Mouse (Mus musculus): Measurements from ENCODE around the gene Fau.
A peak's percentile ranks its signal among the peaks of the same experiment; 100 is the strongest.

The Fau gene

DNA sequence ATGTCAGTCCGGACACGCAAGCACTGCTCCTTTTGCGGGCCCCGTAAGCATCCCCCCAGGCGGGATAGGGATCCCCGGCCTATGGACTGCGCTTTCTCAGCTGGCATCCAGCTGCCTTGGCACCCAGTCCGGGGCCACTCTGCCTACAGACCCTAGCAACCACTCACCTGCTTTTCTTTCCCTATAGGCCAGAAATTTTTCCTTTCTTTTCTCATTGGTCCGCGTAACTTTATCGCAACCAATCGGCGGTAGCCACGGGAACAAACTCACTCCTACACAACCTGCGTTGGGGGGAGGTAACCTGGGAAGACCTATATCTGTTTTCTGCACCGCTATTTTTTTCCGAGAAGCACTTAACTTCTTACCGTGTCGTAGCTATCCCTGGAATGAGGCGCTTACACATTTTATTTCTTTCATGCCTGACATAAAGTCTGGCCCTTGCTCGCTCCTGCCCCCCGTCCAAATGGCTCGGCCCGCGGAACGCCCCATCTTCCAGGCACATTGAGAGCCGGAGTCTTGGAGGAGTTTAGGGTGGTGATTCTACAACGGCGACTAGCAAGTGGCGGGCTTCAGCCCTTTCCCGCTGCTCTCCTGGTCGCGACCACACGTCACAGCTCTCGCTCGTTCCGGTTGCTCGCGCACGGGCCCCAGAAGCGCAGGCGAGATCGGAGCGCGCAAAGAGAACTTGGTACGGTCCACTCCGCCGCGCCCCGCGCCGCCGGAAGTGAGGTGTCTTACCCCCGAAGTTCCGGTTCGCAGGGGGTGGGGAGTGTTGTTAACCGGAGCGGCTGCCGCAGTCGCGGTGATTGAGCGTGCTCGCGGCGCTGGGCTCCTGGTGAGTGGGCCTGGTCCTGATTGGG, 11.1 kb upstream of the Fau start, which contains the start of gene Syvn1:
Gene Syvn1 (plus strand): TSS at position 283 of the 860 bp plus-strand sequence.
- peak; percentile 95 for DNase-seq

DNA sequence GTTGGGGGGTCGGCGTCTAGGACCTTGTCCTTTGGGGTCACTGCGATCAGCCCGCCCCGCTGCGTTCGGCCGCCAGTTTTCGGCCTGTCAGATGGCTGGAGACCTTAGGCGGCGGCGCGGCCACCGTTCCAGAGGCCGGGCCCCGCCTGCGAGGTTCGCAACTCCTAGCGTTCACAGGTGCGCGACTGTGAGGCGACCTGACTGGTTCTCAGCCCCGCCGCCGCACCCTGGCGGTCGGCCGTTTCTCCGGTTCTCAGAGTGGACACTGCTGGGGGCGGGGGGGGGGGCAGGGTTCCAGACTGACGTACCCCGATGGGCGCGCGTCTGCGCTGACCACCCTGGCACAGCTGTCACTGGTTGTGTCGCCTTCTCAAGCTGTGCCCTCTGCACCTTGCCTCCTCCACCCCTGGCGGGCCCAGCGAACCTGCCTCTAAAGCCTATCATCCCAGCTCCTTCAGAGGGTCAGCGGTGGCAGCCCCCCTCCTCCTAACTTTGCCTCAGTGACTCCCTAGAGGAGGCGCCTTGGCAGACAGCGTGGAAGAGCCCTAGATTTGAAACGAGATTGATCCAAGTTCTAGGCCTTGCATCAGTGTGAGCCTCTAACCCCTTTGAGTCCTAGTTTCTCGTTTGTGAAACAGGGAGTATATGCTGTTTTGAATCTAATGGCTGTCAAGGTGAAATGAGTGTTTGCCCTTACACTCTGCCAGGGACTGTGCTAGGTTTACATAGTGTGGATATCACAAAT, 10.3 kb upstream of the Fau start:
- DNase-seq: peak; percentile 61

DNA sequence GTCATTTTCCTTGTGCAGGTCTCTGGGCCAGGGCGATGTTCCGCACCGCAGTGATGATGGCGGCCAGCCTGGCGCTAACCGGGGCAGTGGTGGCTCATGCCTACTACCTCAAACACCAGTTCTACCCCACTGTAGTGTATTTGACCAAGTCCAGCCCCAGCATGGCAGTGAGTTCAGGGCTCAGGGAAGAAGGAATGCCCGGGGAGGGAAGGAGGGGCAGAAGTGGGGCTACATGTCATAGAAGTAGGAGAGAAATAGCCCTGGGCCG, 9.8 kb upstream of the Fau start:
- peak; percentile 47 for DNase-seq

DNA sequence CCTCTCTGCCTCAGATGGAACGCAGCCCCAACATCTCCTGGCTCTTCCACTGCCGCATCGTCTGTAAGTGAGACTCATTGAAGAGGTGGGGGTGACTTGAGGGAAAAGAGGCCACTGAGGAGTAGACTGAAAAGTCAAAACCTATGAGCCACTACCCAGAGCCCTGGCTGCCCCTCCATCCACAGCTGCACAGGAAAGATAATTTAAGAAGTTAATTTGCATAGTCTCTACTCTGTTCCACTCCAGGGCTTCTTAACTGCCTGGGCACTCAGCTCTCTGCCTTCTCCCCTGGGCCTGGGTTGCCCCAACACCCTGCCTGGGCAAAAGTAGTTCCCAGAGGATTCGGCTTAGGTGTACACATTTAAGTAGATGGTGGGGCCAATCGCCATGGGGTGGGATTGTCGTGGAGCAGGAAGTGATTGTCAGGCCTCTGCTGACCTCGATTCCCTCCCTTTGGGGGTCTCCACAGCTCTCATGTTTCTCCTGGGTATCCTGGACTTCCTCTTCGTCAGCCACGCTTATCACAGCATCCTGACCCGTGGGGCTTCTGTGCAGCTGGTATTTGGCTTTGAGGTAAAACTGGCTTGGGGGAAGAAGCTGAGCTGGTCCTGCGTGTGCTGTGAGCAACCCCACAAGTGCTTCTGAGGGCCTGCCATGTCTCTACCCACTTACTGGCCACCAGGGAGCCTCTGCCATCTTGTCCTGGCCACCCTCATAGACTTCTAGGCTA, 8.8 kb upstream of the Fau start:
- DNase-seq: peak; percentile 36

DNA sequence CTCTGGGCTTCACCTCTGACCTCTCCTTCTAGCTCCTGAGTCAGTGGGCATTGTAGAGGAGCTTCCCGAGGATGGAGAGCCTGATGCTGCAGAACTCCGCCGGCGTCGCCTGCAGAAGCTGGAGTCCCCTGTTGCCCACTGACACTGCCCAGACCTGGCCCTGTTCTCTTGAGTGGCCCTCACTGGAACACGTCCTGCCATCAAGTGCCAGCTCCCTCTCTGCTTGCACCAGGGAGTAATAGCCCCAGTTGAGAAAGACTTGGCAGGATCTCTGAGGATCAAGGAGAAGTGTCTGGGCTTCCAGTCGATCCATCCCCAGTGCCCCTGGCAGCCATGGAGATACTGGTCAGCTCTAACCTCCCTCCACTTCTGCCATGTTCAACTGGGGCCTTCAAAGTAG, 5.1 kb upstream of the Fau start:
- peak; percentile 22 for DNase-seq

DNA sequence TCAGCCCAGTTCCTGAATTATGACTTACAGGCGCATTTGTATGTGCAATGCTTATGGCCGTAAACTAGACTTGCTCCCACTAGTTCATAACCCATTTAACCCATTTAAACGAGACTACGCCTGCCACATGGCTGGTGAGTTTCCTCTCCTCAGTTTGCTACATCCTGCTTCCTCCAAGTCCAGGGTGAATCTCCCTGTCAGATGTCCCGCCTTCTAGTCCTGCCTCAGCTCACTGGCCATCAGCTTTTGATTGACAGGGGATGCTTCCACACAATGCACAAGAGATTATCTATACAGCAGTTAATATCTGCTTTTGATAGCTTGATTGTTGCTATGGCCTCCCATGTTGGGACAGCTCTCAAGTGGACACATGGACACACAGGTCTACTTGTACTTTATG, 3.3 kb upstream of the Fau start:
- peak; percentile 19 for DNase-seq

DNA sequence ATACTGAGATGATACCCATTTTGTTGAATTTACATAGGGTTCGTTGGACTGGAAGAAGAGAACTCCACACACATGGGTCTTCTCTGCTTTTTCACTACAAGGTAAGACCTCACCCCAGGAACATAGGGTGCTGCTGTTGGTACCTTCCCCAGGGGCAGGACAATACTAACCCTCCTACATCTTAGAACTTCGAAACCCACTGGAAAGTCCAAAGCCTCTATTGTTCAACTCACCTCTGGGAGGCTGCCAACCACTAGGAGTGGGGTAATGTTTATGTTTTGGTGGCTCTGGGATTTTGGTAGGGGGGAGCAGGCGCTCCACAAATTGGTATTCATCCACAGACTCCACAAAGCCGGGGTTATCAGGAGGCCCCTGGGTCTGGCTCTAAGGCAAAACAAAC, 948 bp upstream of the Fau start:
- DNase-seq: peak; percentile 57

DNA sequence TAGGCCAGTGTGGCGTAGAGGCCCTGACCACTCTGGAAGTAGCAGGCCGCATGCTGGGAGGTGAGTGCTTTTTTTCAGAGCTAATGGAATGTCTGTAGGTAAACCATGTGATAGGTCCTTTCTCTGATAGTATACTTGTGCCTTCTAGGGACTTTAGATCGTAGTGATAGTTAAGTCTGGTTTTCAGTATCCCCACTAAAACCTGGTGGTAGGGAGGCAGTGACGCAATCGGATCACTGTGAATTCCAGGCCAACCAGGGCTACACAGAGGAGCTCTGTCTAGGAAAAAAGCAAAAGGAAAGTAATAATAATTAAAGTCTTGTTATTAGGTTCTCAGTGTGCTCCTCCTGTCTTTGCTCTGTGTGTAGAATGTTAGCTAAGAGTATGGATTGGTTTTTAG, 869 bp downstream of the Fau start:
- DNase-seq: no peak

DNA sequence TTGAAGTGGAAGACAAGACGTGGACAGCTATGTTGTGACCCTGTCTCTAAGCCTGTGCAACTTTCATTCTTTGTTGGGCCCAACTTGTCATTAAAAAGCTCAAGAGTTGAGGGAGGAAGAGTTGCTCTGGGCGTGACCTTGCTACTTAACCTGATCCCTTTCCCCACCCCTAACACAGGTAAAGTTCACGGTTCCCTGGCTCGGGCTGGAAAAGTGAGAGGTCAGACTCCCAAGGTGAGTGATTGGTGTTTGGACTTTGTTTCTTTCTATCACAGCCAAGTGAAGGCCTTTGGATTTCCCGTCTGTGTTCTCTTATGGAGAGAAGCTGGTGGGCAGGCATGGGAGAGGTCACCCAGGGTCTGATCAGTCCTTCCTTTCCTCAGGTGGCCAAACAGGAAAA, 1.3 kb downstream of the Fau start:
- DNase-seq: no peak

DNA sequence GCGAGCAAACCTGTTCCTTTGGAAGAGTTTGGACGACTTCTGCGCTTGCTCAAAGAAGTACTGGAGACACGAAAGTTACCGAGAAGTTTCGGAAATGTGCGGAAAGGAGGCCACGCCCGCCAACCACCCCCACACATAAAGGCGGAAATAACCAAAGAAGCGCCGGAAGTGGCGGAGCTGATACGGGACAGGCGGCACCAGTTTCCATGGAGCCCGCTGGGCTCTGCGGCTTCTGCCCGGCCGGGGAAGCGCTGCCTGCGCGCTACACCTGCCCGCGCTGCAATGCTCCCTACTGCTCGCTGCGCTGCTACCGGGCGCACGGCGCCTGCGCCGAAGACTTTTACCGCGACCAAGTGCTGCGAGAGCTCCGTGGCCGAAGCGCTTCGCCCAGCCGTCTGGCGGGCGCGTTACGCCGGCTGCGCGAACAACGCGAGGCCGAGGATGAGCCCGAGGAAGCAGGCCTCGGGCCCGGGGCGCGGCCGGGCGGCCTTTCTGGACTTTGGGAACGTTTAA, 3.4 kb downstream of the Fau start, which contains the start of gene Znhit2:
Gene Znhit2 (plus strand): TSS at position 172 of the 513 bp plus-strand sequence.
- DNase-seq: peak; percentile 88

DNA sequence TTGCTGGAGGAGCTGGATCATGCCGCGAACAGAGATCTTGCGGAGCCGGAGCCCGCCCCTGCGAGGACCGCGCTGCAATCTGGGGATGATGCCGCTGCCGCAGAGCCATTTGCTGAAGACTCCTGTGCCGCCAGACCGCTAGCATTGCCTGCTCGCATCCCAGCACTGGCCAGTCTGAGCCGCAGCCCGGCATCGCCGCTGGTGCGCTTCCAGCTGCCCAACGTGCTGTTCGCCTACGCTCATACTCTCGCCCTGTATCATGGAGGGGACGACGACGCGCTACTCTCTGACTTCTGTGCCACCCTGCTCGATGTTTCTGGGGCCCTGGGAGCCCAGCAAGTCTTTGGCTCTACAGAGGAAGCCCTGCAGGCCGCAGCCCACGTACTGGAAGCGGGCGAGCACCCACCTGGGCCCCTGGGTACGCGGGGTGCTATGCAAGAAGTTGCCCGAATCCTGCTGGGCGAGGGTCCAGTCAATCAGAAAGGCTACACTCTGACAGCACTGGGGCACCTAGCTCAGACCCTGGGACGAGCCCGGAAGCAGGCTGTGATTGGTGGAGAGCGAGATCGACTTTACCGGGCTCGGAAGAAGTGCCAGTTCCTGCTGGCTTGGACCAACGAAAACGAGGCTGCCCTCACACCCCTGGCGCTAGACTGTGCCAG, 4.1 kb downstream of the Fau start:
- DNase-seq: peak; percentile 60

DNA sequence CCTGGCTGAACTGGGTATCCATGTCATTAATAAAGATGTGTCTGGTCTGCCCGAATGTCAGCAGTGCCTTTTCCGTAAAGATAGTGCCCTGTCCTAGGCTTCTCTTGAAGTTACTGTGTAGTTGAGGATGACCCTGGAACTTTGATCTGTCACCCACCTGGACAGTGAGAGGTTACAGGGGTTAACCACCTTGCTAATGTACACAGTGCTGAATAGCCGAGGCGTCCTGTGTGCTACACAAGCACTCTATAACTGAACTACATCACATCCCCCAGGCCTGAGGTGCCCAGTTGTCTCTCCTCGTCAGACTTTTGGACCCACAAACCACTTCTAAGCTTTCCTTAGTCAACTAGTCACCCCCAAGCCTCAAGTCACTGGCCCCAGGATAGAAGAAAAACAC, 4.8 kb downstream of the Fau start:
- DNase-seq: no peak

DNA sequence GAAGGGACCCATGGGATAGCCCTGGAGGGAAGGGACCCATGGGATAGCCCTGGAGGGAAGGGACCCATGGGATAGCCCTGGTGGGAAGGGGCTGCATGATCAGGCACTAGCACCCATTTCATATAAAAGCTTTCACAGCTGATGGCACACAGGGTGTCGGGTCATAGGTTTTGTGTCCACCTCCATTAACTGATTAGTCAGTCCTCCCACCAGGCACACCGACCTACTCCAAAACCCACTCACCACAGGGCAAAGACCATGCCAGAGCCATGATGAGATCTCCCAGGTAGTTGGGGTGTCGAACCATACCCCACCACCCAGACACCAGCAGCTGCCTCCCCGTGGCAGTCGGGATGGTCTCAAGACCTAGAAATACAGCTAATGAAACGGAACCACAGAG, 5.4 kb downstream of the Fau start:
- no peak for DNase-seq

DNA sequence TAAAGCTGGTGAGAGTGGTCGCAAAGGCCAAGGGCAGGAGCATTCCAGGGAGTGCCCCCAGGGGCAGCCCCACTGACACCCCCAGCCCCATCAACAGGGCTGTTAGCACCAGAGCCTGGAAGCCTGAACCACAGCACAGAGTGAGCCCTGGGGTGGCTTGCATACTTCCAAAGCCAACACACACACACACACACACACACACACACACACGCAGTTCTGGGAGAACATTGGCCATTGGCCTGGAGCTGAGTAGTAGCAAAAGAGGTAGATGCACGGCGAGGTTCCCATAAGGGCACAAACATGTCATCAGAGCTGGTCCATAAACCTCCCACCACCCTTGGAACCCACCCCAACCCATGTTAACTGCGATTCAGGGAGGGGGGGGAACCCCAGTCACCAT, 8.9 kb downstream of the Fau start:
- DNase-seq: no peak

DNA sequence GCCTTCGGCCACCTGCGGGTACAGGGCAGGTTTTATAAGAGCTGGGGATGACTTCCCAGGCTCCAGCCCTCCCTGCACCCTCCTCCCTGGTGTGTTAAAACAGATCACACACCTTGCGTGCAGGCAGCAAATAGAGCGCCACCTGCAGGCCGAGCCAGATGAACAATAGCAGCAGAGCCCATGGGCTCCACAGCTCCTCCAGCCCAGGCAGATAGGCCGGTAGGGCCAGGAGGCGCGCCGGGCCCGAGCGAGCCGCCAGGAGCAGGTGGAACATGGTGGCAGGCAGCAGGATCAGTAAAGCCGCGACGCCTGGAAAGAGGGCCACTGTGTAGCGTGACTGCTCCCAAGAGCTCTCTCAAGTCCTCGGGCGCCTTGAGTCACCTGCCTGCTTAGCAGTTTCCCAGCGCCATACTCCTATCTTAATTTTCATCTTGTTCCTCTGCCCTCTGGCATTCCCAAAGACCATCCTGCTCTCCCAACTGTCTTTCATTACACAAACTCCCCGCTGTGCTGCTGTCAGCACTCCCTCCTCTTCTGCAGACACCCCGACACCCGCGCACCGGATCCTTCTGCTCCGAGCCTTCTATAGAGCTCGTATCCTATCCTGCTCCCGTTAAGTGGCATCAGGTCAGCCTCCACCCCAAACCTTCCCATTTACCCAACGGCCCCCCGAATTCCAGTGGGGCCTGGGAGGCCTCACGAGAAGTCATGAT, 9.5 kb downstream of the Fau start:
- peak; percentile 92 for DNase-seq

DNA sequence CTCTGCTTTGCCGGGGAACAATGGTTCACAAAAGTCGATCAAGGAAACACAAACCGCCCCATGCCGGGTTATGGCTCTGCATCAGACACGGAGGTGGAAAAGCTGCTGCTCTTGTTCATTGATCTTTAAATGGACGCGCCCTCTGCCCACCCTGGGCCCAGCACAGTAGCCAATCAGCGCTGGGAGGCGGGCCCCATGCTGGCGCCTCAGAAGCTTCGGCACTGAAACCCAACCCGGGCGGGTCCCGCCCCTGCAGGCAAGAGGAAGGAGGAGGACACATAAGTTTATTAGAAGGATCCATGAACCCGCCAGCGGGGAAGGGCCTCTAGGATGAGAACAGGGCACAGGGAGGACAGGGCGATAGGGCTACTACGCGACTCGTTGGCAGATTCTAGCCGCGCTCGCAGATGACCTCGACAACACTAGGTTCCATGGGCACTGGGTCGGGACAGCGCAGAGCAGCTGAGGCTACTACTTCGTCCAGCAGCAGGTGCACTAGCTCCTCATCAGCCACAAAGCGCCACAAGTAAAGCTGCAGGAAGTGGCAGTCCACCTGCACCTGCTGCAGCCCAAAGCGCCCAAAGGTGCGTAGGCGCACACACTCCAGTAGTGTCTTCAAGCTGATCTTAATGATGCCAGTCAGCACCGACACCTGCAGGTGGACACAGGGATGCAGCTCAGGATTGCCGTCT, 10.2 kb downstream of the Fau start, which contains the start of gene Tm7sf2:
Gene Tm7sf2 (minus strand): TSS at position 650 of the 692 bp plus-strand sequence.
- DNase-seq: peak; percentile 83

DNA sequence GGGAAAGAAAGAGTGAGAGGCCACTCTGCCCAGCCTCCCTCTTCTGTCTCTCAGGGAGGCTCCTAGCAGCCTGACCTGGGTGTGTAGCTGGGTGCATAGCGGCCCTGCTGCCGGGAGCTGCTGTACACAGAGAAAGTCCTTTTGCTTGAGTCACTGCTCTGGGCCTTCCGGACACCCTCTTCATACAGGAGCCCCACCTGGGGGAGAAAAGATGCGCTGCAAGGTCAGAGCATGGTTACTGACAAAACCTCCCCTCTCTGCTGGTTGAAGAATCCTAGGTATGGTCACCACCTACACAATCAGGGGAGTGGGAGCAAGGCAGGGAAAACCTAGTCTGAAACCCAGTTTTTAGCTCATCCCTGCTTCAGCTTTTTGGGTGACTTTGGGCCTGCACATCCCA, 11.3 kb downstream of the Fau start:
- DNase-seq: no peak

DNA sequence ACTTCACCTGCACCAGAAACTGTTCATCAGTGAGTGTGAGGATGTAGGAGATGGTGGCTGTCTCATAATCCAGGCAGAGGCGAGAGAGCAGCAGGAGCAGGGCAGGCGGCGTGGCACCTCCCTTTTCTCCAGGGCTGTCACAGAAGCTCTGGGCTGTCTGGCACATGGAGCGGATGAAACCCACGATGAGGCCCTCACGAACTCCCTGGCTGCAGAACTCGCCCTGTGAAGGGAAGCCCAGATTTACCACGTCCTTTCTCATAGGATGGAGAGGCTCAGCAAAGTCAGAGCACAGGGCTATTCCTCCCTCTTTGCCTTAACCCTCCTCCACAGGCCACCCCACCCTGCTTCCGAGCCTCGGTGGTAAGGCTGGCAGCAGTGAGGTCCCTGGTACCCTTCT, 12.2 kb downstream of the Fau start:
- DNase-seq: no peak

DNA sequence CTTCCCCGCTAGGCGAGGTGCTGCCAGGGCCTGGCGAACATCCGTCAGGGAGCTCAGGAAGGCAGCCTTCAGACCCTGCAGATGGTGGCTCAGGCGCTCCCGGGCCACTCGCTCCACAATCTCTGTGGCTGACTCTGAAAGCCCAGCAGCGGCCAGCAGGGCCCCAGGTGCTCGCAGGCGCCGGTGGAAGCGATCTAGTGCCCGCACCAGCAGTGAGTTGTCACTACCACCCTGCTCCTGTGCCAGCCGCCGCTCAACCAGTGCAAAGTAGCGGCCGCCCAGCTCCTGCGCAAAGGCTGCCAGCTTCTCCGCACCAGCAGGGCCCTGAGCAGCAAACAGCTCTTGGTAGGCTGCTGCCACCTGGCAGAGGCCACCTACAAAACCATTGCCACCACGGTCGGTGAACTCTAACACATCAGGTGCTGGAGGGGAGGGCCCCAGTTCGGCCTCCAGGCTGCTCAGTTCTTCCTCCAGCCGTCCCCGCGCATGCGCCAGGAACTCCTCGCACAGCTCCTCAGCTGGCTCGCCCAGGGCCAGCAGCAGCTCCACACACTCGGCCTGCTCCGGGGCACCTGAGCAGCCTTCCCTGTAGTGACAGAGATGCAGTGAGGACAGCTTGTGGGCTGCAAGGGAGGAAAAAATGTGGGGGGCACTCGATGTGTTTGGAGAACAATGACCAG, 13.1 kb downstream of the Fau start:
- DNase-seq: no peak

DNA sequence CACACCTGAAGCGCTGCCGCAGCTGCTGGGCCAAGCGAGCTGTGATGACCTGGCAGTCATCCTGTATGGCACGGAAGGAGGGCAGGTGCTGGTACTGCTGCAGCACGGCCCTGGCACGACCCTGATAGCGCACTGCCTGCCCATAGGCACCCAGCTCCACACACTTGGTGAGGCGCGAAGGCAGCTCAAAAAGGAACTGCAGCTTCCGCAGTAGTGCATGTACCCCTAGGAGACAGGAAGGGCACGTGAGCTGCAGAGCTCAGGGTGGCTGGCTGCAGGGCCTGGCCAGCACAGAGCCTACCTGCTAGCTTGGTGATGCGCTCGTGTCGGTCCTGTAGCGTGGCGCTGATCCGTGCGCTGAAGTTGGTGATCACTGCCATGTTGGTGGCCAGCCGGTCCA, 13.6 kb downstream of the Fau start:
- DNase-seq: no peak

DNA sequence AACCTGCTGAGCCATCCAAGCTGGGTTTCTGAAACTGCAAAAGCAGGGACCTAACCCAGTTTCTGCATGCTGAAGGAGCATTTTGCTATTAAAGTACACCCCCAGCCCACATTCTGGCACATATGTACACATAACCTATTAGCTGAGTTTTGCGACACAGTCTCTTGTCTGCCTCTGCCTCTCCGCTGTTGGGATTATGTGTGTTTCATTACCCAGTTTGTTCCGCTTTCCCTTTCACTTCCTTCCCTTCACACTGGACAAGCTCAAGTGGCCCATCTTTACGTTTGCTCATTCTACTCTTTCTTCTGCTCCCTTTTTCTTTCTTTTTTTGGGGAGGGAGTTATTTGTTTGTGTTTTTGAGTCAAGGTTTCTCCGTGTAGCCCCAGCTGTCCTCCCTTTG, 16.2 kb downstream of the Fau start:
- DNase-seq: no peak

Data from cerebellum, adult 9-10 months (tissue).